Mouse (Mus musculus) kidney, postnatal 0 days (tissue): ENCODE measurements around the gene Arhgdib. TPM values are rescaled to one million over a fixed set of nuclear protein-coding genes. Genes with fewer than 3 reads are reported as not detected.

Source experiments
- ATAC-seq: fragments of 200-750 bp; cut with Nextera tagmentation; replicated peaks from 2 replicates; pipeline ENCODE4 v1.8.0; 2017; ENCODE audit warnings: low read depth, moderate number of reproducible peaks, moderate TSS enrichment, moderate library complexity; ENCODE audit not compliant: low FRiP score
- DNase-seq: peaks from one replicate; pipeline ENCODE4 v3.0.0-alpha.2; 2016; ENCODE audit warnings: low spot score
- H3K27ac ChIP-seq: fragments of 300-500 bp; sonication (generic); 2 replicates; pipeline ENCODE4 v1.5.1; 2014; ENCODE audit warnings: mild to moderate bottlenecking
- H3K27me3 ChIP-seq: fragments of 300-500 bp; sonication (generic); 2 replicates; pipeline ENCODE4 v1.6.1; 2014; ENCODE audit warnings: low read length, mixed read lengths; ENCODE audit not compliant: insufficient read depth
- H3K36me3 ChIP-seq: fragments of 300-500 bp; sonication (generic); 2 replicates; pipeline ENCODE4 v1.6.1; 2014; ENCODE audit warnings: low read length, mixed read lengths; ENCODE audit not compliant: insufficient read depth
- H3K4me1 ChIP-seq: fragments of 300-500 bp; sonication (generic); replicated peaks from 2 replicates; pipeline ENCODE4 v1.6.1; 2014; ENCODE audit warnings: antibody characterized with exemption, low read length, mixed read lengths; ENCODE audit not compliant: insufficient read depth
- H3K4me2 ChIP-seq: fragments of 300-500 bp; sonication (generic); 2 replicates; pipeline ENCODE4 v1.6.1; 2014; ENCODE audit warnings: mild to moderate bottlenecking, low read length, moderate library complexity, mixed read lengths
- H3K4me3 ChIP-seq: fragments of 300-500 bp; sonication (generic); replicated peaks from 2 replicates; pipeline ENCODE4 v1.5.1; 2014; ENCODE audit warnings: low read depth, low read length
- H3K9ac ChIP-seq: fragments of 300-500 bp; sonication (generic); 2 replicates; pipeline ENCODE4 v1.6.1; 2014; ENCODE audit warnings: low read depth, low read length
- H3K9me3 ChIP-seq: fragments of 300-500 bp; sonication (generic); replicated peaks from 2 replicates; pipeline ENCODE4 v1.6.1; 2016; ENCODE audit warnings: low read length, inconsistent platforms, mixed read lengths
- CTCF ChIP-seq: IDR thresholded peaks from 2 replicates; pipeline ENCODE4 v1.5.1; 2016; ENCODE audit warnings: antibody characterized with exemption, low read depth, mild to moderate bottlenecking, moderate library complexity
- WGBS: fragments of 180-500 bp; shearing (Covaris S2); extraction: QIAGEN DNeasy Blood & Tissue Kit; methylation state at CpG from one replicate; pipeline ENCODE4 v1.1.7; 2014; 5-methylcytosine and 5-hydroxymethylcytosine counted together
- polyA plus RNA-seq: library from polyadenylated mRNA; unstranded; fragments of >200 nt; fragmentation: Nextera tagmentation; extraction: Ambion mirVana; gene quantifications from 2 replicates; pipeline ENCODE4 v1.2.1, GENCODE M21; 2015

Arhgdib gene
- polyA plus RNA-seq, 1 experiment from 2014 or later: 106 TPM

- H3K9ac ChIP-seq: no peak overlapping the region
- H3K4me3 ChIP-seq: no peak overlapping the region
- H3K4me1 ChIP-seq: peaks cover 3% of the 10 kb centered on the region; the same call in 1 of the 2 replicates
- no peak overlapping the region for H3K27ac ChIP-seq
- 64% methylated on average over 10 of the region's 10 CpGs for WGBS
- no peak for ATAC-seq
- no peaks in the 10 kb centered on the region for H3K36me3 ChIP-seq
- TF ChIP-seq CTCF: no peak
- no peaks in the 10 kb centered on the region for H3K9me3 ChIP-seq
- no peaks in the 10 kb centered on the region for H3K27me3 ChIP-seq
- no peak overlapping the region for H3K4me2 ChIP-seq
- DNase-seq: no peak
These were observed 24.2 kb upstream of the Arhgdib start for GRCm38 (mm10) chr6:136965912-136966311.

GRCm38 (mm10) chr6:136964609-136965510, 23.2 kb upstream of the Arhgdib start:
- H3K4me1 ChIP-seq: peaks cover 6% of the 10 kb centered on the region; the same call in 1 of the 2 replicates
- no peak overlapping the region for H3K4me2 ChIP-seq
- H3K9me3 ChIP-seq: no peaks in the 10 kb centered on the region
- no peak overlapping the region for H3K4me3 ChIP-seq
- DNase-seq (no peak), ATAC-seq (no peak)
- no peaks in the 10 kb centered on the region for H3K36me3 ChIP-seq
- WGBS: 68% methylated on average over 13 of the region's 13 CpGs
- no peak overlapping the region for H3K27ac ChIP-seq
- H3K27me3 ChIP-seq: no peaks in the 10 kb centered on the region
- TF ChIP-seq CTCF: no peak
- no peak overlapping the region for H3K9ac ChIP-seq

- no peak overlapping the region for H3K4me3 ChIP-seq
- H3K27me3 ChIP-seq: no peaks in the 10 kb centered on the region
- H3K36me3 ChIP-seq: no peaks in the 10 kb centered on the region
- H3K4me1 ChIP-seq: 0 out of 2 replicates have a peak, but pooled peaks cover 10% of the 10 kb centered on the region
- WGBS: 45% methylated on average over 11 of the region's 11 CpGs
- H3K9ac ChIP-seq: no peak overlapping the region
- TF ChIP-seq CTCF: no peak
- no peak overlapping the region for H3K4me2 ChIP-seq
- no peaks in the 10 kb centered on the region for H3K9me3 ChIP-seq
- no peak overlapping the region for H3K27ac ChIP-seq
- peak; percentile 65 for DNase-seq
- no peak for ATAC-seq
These were observed 21.3 kb upstream of the Arhgdib start for GRCm38 (mm10) chr6:136962957-136963356.

- H3K27ac ChIP-seq: no peak overlapping the region
- H3K27me3 ChIP-seq: no peaks in the 10 kb centered on the region
- H3K4me2 ChIP-seq: no peak overlapping the region
- H3K9ac ChIP-seq: no peak overlapping the region
- 53% methylated on average over 11 of the region's 11 CpGs for WGBS
- DNase-seq (no peak), ATAC-seq (no peak)
- H3K36me3 ChIP-seq: no peaks in the 10 kb centered on the region
- peaks cover 22% of the 10 kb centered on the region; the same call in 1 of the 2 replicates for H3K4me1 ChIP-seq
- no peaks in the 10 kb centered on the region for H3K9me3 ChIP-seq
- H3K4me3 ChIP-seq: no peak overlapping the region
- TF ChIP-seq CTCF: no peak
These were observed 17.4 kb upstream of the Arhgdib start for GRCm38 (mm10) chr6:136959131-136959530.

- H3K27ac ChIP-seq: no peak overlapping the region
- WGBS: 16% methylated on average over 7 of the region's 7 CpGs
- no peaks in the 10 kb centered on the region for H3K36me3 ChIP-seq
- H3K4me2 ChIP-seq: no peak overlapping the region
- no peaks in the 10 kb centered on the region for H3K9me3 ChIP-seq
- DNase-seq (peak; percentile 86), ATAC-seq (peak; percentile 87)
- peaks cover 22% of the 10 kb centered on the region; the same call in 1 of the 2 replicates for H3K4me1 ChIP-seq
- H3K4me3 ChIP-seq: no peak overlapping the region
- no peak overlapping the region for H3K9ac ChIP-seq
- H3K27me3 ChIP-seq: no peaks in the 10 kb centered on the region
- peak; percentile 26; the same call in 1 of the 2 replicates for TF ChIP-seq CTCF
These were observed 15.4 kb upstream of the Arhgdib start for GRCm38 (mm10) chr6:136957062-136957461.

GRCm38 (mm10) chr6:136955240-136955639, 13.5 kb upstream of the Arhgdib start:
- H3K4me1 ChIP-seq: peaks cover 22% of the 10 kb centered on the region; the same call in 1 of the 2 replicates
- no peaks in the 10 kb centered on the region for H3K36me3 ChIP-seq
- no peak for TF ChIP-seq CTCF
- no peak overlapping the region for H3K27ac ChIP-seq
- no peak overlapping the region for H3K4me2 ChIP-seq
- ATAC-seq (no peak), DNase-seq (no peak)
- no peaks in the 10 kb centered on the region for H3K27me3 ChIP-seq
- 61% methylated on average over 3 of the region's 3 CpGs for WGBS
- no peak overlapping the region for H3K4me3 ChIP-seq
- no peaks in the 10 kb centered on the region for H3K9me3 ChIP-seq
- no peak overlapping the region for H3K9ac ChIP-seq
